Mouse (Mus musculus) G1E (cell line): ENCODE measurements around the gene Atp5c1.

Source experiments
- CTCF ChIP-seq: IDR thresholded peaks from 2 replicates; pipeline ENCODE4 v1.5.1; 2012; ENCODE audit warnings: low read depth, low read length, inconsistent platforms, mixed read lengths
- GATA1 ChIP-seq: IDR thresholded peaks from 2 replicates; pipeline ENCODE4 v1.6.1; 2012; ENCODE audit warnings: borderline replicate concordance, low read length, inconsistent platforms, mixed read lengths

DNA sequence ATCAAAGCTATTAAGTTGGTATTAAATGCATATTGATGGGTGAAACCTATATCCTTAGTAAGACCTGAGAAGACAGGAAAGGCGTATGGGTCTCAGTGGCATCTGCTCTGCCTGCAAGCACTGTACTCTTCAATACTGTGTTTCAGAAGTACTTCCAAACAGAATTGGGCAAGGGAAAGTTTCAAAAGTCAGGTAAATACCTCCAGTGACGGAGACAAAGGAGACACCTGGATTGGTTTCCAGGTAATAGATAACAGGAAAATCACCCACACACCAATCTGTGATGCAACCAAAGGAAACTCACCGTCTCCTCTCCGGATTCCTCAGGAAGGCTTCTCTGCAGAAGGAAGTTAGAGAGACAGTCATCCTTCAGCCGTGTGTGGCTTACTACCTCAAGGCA is 47.2 kb upstream of the Atp5c1 start:
- no peak for TF ChIP-seq CTCF
- no peak for TF ChIP-seq GATA1
